In the genomic region with DNA sequence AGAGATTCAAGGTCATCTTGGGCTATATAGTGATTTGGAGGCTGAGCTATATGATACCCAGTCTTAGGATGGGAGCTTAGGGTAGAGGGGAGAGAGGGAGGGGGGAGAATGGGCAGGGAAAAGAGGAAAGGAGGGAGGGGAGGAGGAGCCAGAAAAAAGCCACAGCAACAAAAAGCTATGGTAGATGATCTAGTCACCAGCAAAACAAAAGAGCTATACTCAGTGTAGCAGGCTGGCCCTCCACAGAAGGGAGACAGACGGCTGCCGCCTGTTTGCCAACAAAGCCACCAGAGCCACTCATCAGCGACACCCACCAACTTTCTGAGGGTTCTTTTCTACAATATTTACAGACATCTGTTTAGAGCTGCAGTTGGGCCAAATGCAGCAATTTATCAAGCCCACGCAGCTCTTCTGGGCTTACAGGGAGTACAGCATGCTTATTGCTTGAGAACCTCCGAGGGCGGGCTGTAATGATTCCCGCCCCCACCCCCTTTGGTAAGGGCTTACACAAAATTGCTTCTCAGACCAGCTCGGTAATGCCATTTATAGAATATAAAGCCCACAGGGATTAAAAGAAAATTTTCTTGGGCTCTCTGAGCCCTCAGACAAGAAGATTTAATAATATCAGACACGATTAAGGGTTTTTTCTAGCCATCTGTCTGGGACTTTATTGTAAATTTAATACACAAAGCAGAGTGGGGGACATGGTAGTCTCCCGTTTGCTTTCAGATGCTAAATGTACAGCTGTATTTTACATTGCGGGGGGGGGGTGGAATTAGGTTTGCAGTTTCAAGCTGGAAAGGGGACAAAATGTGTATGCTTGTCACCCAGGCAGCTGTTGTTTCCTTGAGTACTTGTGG, we compare ENCODE assay signal across 8 mouse cellular contexts.
DNase-seq lines count a peak whose midpoint lies in the region; ATAC-seq and TF ChIP-seq lines count a peak whose summit lies in the region.

No protein-coding gene starts in this region.

- H3K4me3 ChIP-seq in hindbrain, embryonic 13.5 days, result no peak overlapping the region
- H3K4me3 ChIP-seq in limb, embryonic 14.5 days (replicated peaks; ENCODE audit: low read length), result no peak overlapping the region

- H3K9ac ChIP-seq in hindbrain, embryonic 13.5 days, result peak overlapping the region; percentile 24; the same call in 1 of the 2 replicates
- H3K9ac ChIP-seq in limb, embryonic 14.5 days (ENCODE audit: low read depth, low read length, severe bottlenecking), result no peak overlapping the region

- H3K4me2 ChIP-seq in hindbrain, embryonic 13.5 days, result peak overlapping the region; percentile 25
- no peak overlapping the region; the same call in 1 of the 2 replicates for H3K4me2 ChIP-seq in limb, embryonic 14.5 days (replicated peaks; ENCODE audit: low read depth, low read length, severe bottlenecking)

- DNase-seq in cerebellum, adult 18-20 months, result peak; percentile 71 to 78
- DNase-seq in cerebellum, postnatal 4 days (ENCODE audit: low spot score in 2 of 2), result peak; percentile 26 to 38
- DNase-seq in limb, embryonic 14.5 days (ENCODE audit: low spot score), result peak; percentile 48
- DNase-seq in right cerebral cortex, postnatal 4 days, result peak; percentile 39
- no peak for DNase-seq in testis, postnatal 10 days (ENCODE audit: low spot score)
- DNase-seq in kidney, postnatal 36 days, result no peak

- no peak for TF ChIP-seq POLR2A in limb, embryonic 14.5 days (IDR thresholded peaks at IDR 0.05; ENCODE audit: borderline replicate concordance, extremely low read depth, insufficient read depth, insufficient read length)

- no peaks in the 10 kb centered on the region for H3K9me3 ChIP-seq in hindbrain, embryonic 13.5 days
- H3K9me3 ChIP-seq in limb, embryonic 14.5 days (ENCODE audit: control insufficient read depth, low read length), result no peaks in the 10 kb centered on the region

- peak overlapping the region; percentile 88 for H3K27ac ChIP-seq in hindbrain, embryonic 13.5 days
- peak overlapping the region; percentile 48; the same call in 1 of the 2 replicates for H3K27ac ChIP-seq in limb, embryonic 14.5 days (replicated peaks; ENCODE audit: low read depth, low read length)

- H3K36me3 ChIP-seq in hindbrain, embryonic 13.5 days, result no peaks in the 10 kb centered on the region
- H3K36me3 ChIP-seq in limb, embryonic 14.5 days (ENCODE audit: control insufficient read depth, insufficient read depth, low read length), result no peaks in the 10 kb centered on the region

- H3K27me3 ChIP-seq in hindbrain, embryonic 13.5 days, result no peaks in the 10 kb centered on the region
- no peaks in the 10 kb centered on the region for H3K27me3 ChIP-seq in limb, embryonic 14.5 days (ENCODE audit: control insufficient read depth, insufficient read depth, low read length)

- peaks cover 26% of the 10 kb centered on the region for H3K4me1 ChIP-seq in hindbrain, embryonic 13.5 days (replicated peaks)
- H3K4me1 ChIP-seq in limb, embryonic 14.5 days (ENCODE audit: control insufficient read depth, insufficient read depth, low read length), result peaks cover 5% of the 10 kb centered on the region; the same call in 1 of the 2 replicates

- peak; percentile 82 for ATAC-seq in hindbrain, embryonic 13.5 days (ENCODE audit: low FRiP score)
- ATAC-seq in limb, embryonic 14.5 days (ENCODE audit: low FRiP score, low read depth), result peak; percentile 82
- ATAC-seq in CD4-positive, CD25-positive, alpha-beta regulatory T cell, adult 4 months, result no peak

- 23% methylated on average over 11 of the region's 11 CpGs for WGBS in hindbrain, embryonic 13.5 days
- 40% methylated on average over 11 of the region's 11 CpGs for WGBS in limb, embryonic 14.5 days

Comparison
In these comparisons a context has a peak if more than half of its experiments do, and no peak if none do; other contexts are left out.
1. DNase-seq: peak in cerebellum, adult 18-20 months (2 of 2), cerebellum, postnatal 4 days (2 of 2), limb, embryonic 14.5 days (single experiment) and right cerebral cortex, postnatal 4 days (single experiment); none in testis, postnatal 10 days (single experiment) and kidney, postnatal 36 days (0 of 2).